8 mouse cellular contexts compared by ENCODE assay signal in genomic region chr1:120120969-120121811, GRCm38 (mm10). TPM values are rescaled to one million over a fixed set of nuclear protein-coding genes. Genes with fewer than 3 reads are reported as not detected.
DNase-seq lines count a peak whose midpoint lies in the region; ATAC-seq lines count a peak whose summit lies in the region.

TSS of gene Dbi (minus strand) at chr1:120121078.
TSS of gene 3110009E18Rik (plus strand) at chr1:120121187.

- H3K27me3 ChIP-seq in forebrain, embryonic 10.5 days (ENCODE audit: poor library complexity, severe bottlenecking): no peaks in the 10 kb centered on the region
- no peaks in the 10 kb centered on the region for H3K27me3 ChIP-seq in heart, embryonic 16.5 days (ENCODE audit: control insufficient read depth, insufficient read depth, low read length)
- no peaks in the 10 kb centered on the region for H3K27me3 ChIP-seq in liver, embryonic 15.5 days
- H3K27me3 ChIP-seq in neural tube, embryonic 12.5 days (replicated peaks): no peaks in the 10 kb centered on the region

- H3K9ac ChIP-seq in heart, embryonic 16.5 days (ENCODE audit: low read length): peak within 1 kb of the TSS; percentile 81
- peak within 1 kb of the TSS; percentile 67 for H3K9ac ChIP-seq in liver, embryonic 15.5 days
- peak within 1 kb of the TSS; percentile 74 for H3K9ac ChIP-seq in neural tube, embryonic 12.5 days

- peak within 1 kb of the TSS; percentile 85 for H3K4me2 ChIP-seq in heart, embryonic 16.5 days (ENCODE audit: low read depth, low read length)
- peak within 1 kb of the TSS; percentile 96 for H3K4me2 ChIP-seq in liver, embryonic 15.5 days
- H3K4me2 ChIP-seq in neural tube, embryonic 12.5 days (replicated peaks): peak within 1 kb of the TSS; percentile 85

- H3K4me3 ChIP-seq in forebrain, embryonic 10.5 days: peak within 1 kb of the TSS; percentile 74
- H3K4me3 ChIP-seq in heart, embryonic 16.5 days (ENCODE audit: low read length): peak within 1 kb of the TSS; percentile 55
- peak within 1 kb of the TSS; percentile 72 for H3K4me3 ChIP-seq in liver, embryonic 15.5 days (replicated peaks)
- peak within 1 kb of the TSS; percentile 59 for H3K4me3 ChIP-seq in neural tube, embryonic 12.5 days

- peaks cover 35% of the 10 kb centered on the region for H3K36me3 ChIP-seq in forebrain, embryonic 10.5 days (replicated peaks)
- H3K36me3 ChIP-seq in heart, embryonic 16.5 days (ENCODE audit: control insufficient read depth, insufficient read depth): peaks cover 5% of the 10 kb centered on the region
- peaks cover 16% of the 10 kb centered on the region for H3K36me3 ChIP-seq in liver, embryonic 15.5 days (replicated peaks)
- H3K36me3 ChIP-seq in neural tube, embryonic 12.5 days: peaks cover 2% of the 10 kb centered on the region

- WGBS in forebrain, embryonic 10.5 days: 3% methylated on average over 52 of the region's 52 CpGs
- WGBS in heart, embryonic 16.5 days: 1% methylated on average over 52 of the region's 52 CpGs
- WGBS in liver, embryonic 15.5 days (ENCODE audit: insufficient replicate concordance): 1% methylated on average over 51 of the region's 52 CpGs
- 2% methylated on average over 52 of the region's 52 CpGs for WGBS in neural tube, embryonic 12.5 days

- H3K9me3 ChIP-seq in forebrain, embryonic 10.5 days: no peaks in the 10 kb centered on the region
- H3K9me3 ChIP-seq in heart, embryonic 16.5 days (replicated peaks; ENCODE audit: control insufficient read depth, low read length): no peaks in the 10 kb centered on the region
- H3K9me3 ChIP-seq in liver, embryonic 15.5 days (replicated peaks): no peaks in the 10 kb centered on the region
- no peaks in the 10 kb centered on the region for H3K9me3 ChIP-seq in neural tube, embryonic 12.5 days

- peak within 1 kb of the TSS; percentile 94 for H3K27ac ChIP-seq in forebrain, embryonic 10.5 days
- H3K27ac ChIP-seq in heart, embryonic 16.5 days (ENCODE audit: low read length): peak within 1 kb of the TSS; percentile 97
- peak within 1 kb of the TSS; percentile 89 for H3K27ac ChIP-seq in liver, embryonic 15.5 days (replicated peaks)
- H3K27ac ChIP-seq in neural tube, embryonic 12.5 days: peak within 1 kb of the TSS; percentile 65; the same call in 1 of the 2 replicates

- peaks cover 45% of the 10 kb centered on the region for H3K4me1 ChIP-seq in forebrain, embryonic 10.5 days
- H3K4me1 ChIP-seq in heart, embryonic 16.5 days (ENCODE audit: control insufficient read depth, insufficient read depth, low read length): peaks cover 38% of the 10 kb centered on the region
- peaks cover 42% of the 10 kb centered on the region for H3K4me1 ChIP-seq in liver, embryonic 15.5 days (replicated peaks)
- peaks cover 28% of the 10 kb centered on the region for H3K4me1 ChIP-seq in neural tube, embryonic 12.5 days

- DNase-seq in c-Kit-negative CD71-positive TER-119-positive erythroid progenitor cells, embryonic 14.5 days (ENCODE audit: low read depth, low spot score): peak; percentile 93
- DNase-seq in forebrain, embryonic 10.5 days (ENCODE audit: extremely low spot score, low spot score): peak; percentile 97
- peak; percentile 99 for DNase-seq in kidney, postnatal 36 days
- peak; percentile 97 for DNase-seq in telencephalon, adult 2 months (ENCODE audit: low read depth, low spot score)

- ATAC-seq in CD4-positive, CD25-positive, alpha-beta regulatory T cell, adult 4 months: peak; percentile 99
- ATAC-seq in heart, embryonic 16.5 days (replicated peaks; ENCODE audit: extremely low read depth, insufficient read depth, low FRiP score): peak; percentile 93
- ATAC-seq in liver, embryonic 15.5 days (ENCODE audit: insufficient read depth): peak; percentile 84
- ATAC-seq in neural tube, embryonic 12.5 days (ENCODE audit: low FRiP score, low read depth): peak; percentile 90

RNA-seq across cellular contexts. Expression of gene Dbi, which starts in this region (rescaled TPM):
- 100 to 1,000 TPM; 123 to 132 TPM for polyA plus RNA-seq in CD4-positive, CD25-positive, alpha-beta regulatory T cell, adult 4 months (2017; shearing (Covaris generic))
- 797 and 870 TPM in 2 replicates for polyA plus RNA-seq in forebrain, embryonic 10.5 days (2016; fragmentation: Nextera tagmentation; extraction: Ambion mirVana)
- 676 and 692 TPM in 2 replicates for polyA plus RNA-seq in heart, embryonic 16.5 days (2015; fragmentation: Nextera tagmentation; extraction: Ambion mirVana)
- 835 and 898 TPM in 2 replicates for polyA plus RNA-seq in liver, embryonic 15.5 days (2015; fragmentation: Nextera tagmentation; extraction: Ambion mirVana)
- 1,341 and 1,419 TPM in 2 replicates for polyA plus RNA-seq in neural tube, embryonic 12.5 days (2016; fragmentation: Nextera tagmentation; extraction: Ambion mirVana)

RNA-seq across cellular contexts. Expression of gene 3110009E18Rik, which starts in this region (rescaled TPM):
- polyA plus RNA-seq in CD4-positive, CD25-positive, alpha-beta regulatory T cell, adult 4 months (2017; shearing (Covaris generic)): 10 to 100 TPM; 21.6 to 30.4 TPM
- 21.6 and 22.7 TPM in 2 replicates for polyA plus RNA-seq in forebrain, embryonic 10.5 days (2016; fragmentation: Nextera tagmentation; extraction: Ambion mirVana)
- polyA plus RNA-seq in heart, embryonic 16.5 days (2015; fragmentation: Nextera tagmentation; extraction: Ambion mirVana): 8.1 and 11.7 TPM in 2 replicates
- 4.9 and 5.8 TPM in 2 replicates for polyA plus RNA-seq in liver, embryonic 15.5 days (2015; fragmentation: Nextera tagmentation; extraction: Ambion mirVana)
- polyA plus RNA-seq in neural tube, embryonic 12.5 days (2016; fragmentation: Nextera tagmentation; extraction: Ambion mirVana): 15.8 and 18.6 TPM in 2 replicates

Comparison
In these comparisons a context has a peak if more than half of its experiments do, and no peak if none do; other contexts are left out.
1. Peak in every context shown above with its lines: DNase-seq, ATAC-seq, H3K4me3 ChIP-seq and H3K27ac ChIP-seq.